Mouse (Mus musculus) forebrain, embryonic 16.5 days (tissue): Measurements from ENCODE around the gene Cap2. TPM values are rescaled to one million over a fixed set of nuclear protein-coding genes. Genes with fewer than 3 reads are reported as not detected.

Experiments
- ATAC-seq: fragments of 200-750 bp; cut with Nextera tagmentation; 2 replicates; pipeline ENCODE4 v1.8.0; 2017; ENCODE audit warnings: mild to moderate bottlenecking, moderate library complexity
- H3K27ac ChIP-seq: fragments of 300-500 bp; sonication (generic); 2 replicates; pipeline ENCODE4 v1.5.1; 2014; ENCODE audit warnings: low read length, control low read depth
- H3K27me3 ChIP-seq: fragments of 300-500 bp; sonication (generic); replicated peaks from 2 replicates; pipeline ENCODE4 v1.6.1; 2014; ENCODE audit warnings: low read length; ENCODE audit not compliant: control insufficient read depth, insufficient read depth
- H3K36me3 ChIP-seq: fragments of 300-500 bp; sonication (generic); 2 replicates; pipeline ENCODE4 v1.6.1; 2014; ENCODE audit not compliant: control insufficient read depth, insufficient read depth
- H3K4me1 ChIP-seq: fragments of 300-500 bp; sonication (generic); replicated peaks from 2 replicates; pipeline ENCODE4 v1.6.1; 2014; ENCODE audit warnings: low read length; ENCODE audit not compliant: control insufficient read depth, insufficient read depth
- H3K4me2 ChIP-seq: fragments of 300-500 bp; sonication (generic); 2 replicates; pipeline ENCODE4 v1.6.1; 2014; ENCODE audit warnings: mild to moderate bottlenecking, low read length, control low read depth
- H3K4me3 ChIP-seq: fragments of 300-500 bp; sonication (generic); replicated peaks from 2 replicates; pipeline ENCODE4 v1.5.1; 2014; ENCODE audit warnings: mild to moderate bottlenecking, low read length, control low read depth
- H3K9ac ChIP-seq: fragments of 300-500 bp; sonication (generic); replicated peaks from 2 replicates; pipeline ENCODE4 v1.6.1; 2014; ENCODE audit warnings: low read depth, low read length, control low read depth
- H3K9me3 ChIP-seq: fragments of 300-500 bp; sonication (generic); 2 replicates; pipeline ENCODE4 v1.6.1; 2016; ENCODE audit warnings: low read length; ENCODE audit not compliant: control insufficient read depth
- WGBS: fragments of 180-500 bp; shearing (Covaris S2); extraction: QIAGEN DNeasy Blood & Tissue Kit; methylation state at CpG from one replicate; pipeline ENCODE4 v1.1.7; 2014; 5-methylcytosine and 5-hydroxymethylcytosine counted together
- polyA plus RNA-seq: library from polyadenylated mRNA; unstranded; fragments of >200 nt; fragmentation: Nextera tagmentation; extraction: Ambion mirVana; gene quantifications from 2 replicates; pipeline ENCODE4 v1.2.1, GENCODE M21; 2015

Cap2 gene
- polyA plus RNA-seq, 1 experiment from 2014 or later = 15.6 TPM

GRCm38 (mm10) chr13:46542782-46543181 lies 41.1 kb downstream of the Cap2 start:
- peak overlapping the region; percentile 55 for H3K27ac ChIP-seq
- no peak overlapping the region for H3K4me3 ChIP-seq
- no peaks in the 10 kb centered on the region for H3K36me3 ChIP-seq
- no peaks in the 10 kb centered on the region for H3K27me3 ChIP-seq
- H3K4me2 ChIP-seq = no peak overlapping the region
- no peak overlapping the region for H3K9ac ChIP-seq
- peak; percentile 85 for ATAC-seq
- peaks cover 43% of the 10 kb centered on the region for H3K4me1 ChIP-seq
- 17% methylated on average over 7 of the region's 7 CpGs for WGBS
- H3K9me3 ChIP-seq = no peaks in the 10 kb centered on the region

DNA sequence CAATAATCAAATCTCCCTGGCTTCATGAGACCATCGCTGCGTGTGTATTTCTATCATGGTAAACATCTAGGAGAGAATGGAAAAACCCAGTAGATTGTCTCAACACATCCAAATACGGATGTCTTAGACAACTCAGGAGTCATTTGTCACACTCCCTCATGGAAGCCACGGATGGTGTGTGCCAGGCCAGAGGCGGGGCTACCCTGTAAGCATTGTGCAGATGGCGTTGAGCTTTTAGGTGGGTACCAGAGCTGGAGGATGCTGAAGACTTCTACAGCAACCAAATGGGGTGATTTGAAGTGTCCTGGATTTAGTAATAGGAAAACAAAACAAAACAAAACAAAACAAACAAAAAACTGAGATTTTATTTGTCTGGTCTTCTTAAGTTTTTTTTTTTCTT lies 43.0 kb downstream of the Cap2 start:
- Histone ChIP-seq H3K4me1 (peaks cover 58% of the 10 kb centered on the region), H3K4me3 (no peak overlapping the region), H3K9me3 (no peaks in the 10 kb centered on the region), H3K27me3 (no peaks in the 10 kb centered on the region), H3K27ac (peak overlapping the region; percentile 73), H3K4me2 (no peak overlapping the region), H3K36me3 (no peaks in the 10 kb centered on the region), H3K9ac (no peak overlapping the region)
- WGBS = 40% methylated on average over 6 of the region's 6 CpGs
- ATAC-seq = no peak

GRCm38 (mm10) chr13:46545081-46545480 lies 43.4 kb downstream of the Cap2 start:
- Histone ChIP-seq H3K4me3 (no peak overlapping the region), H3K27ac (peak overlapping the region; percentile 34), H3K4me1 (peaks cover 58% of the 10 kb centered on the region), H3K36me3 (no peaks in the 10 kb centered on the region), H3K27me3 (no peaks in the 10 kb centered on the region), H3K9me3 (no peaks in the 10 kb centered on the region), H3K4me2 (no peak overlapping the region), H3K9ac (no peak overlapping the region)
- under 1% methylated on average over 8 of the region's 9 CpGs for WGBS
- no peak for ATAC-seq

GRCm38 (mm10) chr13:46546846-46547245 lies 45.2 kb downstream of the Cap2 start:
- Histone ChIP-seq H3K9ac (no peak overlapping the region), H3K4me3 (no peak overlapping the region), H3K36me3 (no peaks in the 10 kb centered on the region), H3K4me2 (no peak overlapping the region), H3K27me3 (no peaks in the 10 kb centered on the region), H3K9me3 (no peaks in the 10 kb centered on the region), H3K4me1 (peaks cover 56% of the 10 kb centered on the region), H3K27ac (no peak overlapping the region)
- no peak for ATAC-seq
- 78% methylated on average over 4 of the region's 4 CpGs for WGBS

- 16% methylated on average over 1 of the region's 1 CpGs for WGBS
- no peaks in the 10 kb centered on the region for H3K36me3 ChIP-seq
- no peak overlapping the region for H3K27ac ChIP-seq
- no peak overlapping the region for H3K4me3 ChIP-seq
- no peak overlapping the region for H3K4me2 ChIP-seq
- no peaks in the 10 kb centered on the region for H3K27me3 ChIP-seq
- H3K9ac ChIP-seq = no peak overlapping the region
- no peaks in the 10 kb centered on the region for H3K9me3 ChIP-seq
- no peak for ATAC-seq
- peaks cover 56% of the 10 kb centered on the region for H3K4me1 ChIP-seq
Observed at GRCm38 (mm10) chr13:46547253-46547652, 45.6 kb downstream of the Cap2 start.

DNA sequence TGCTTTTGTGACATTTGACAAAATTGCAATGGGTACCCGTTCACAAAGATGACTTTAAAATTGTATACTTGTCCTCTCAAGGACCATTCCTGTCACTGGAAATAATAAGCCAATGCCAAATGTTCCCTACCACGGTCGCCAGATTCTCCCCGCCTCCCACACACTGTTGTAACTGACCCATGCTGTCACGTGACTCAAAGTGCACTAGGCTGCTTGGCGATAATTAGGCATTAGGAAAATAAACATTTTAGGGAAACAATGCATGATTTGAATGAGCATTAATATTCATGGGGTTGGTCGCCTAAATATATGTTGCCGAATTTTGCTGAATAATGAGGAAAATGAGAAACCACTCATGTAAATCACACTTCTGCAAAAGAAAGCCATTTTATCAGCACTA lies 46.5 kb downstream of the Cap2 start:
- WGBS = 14% methylated on average over 8 of the region's 8 CpGs
- Histone ChIP-seq H3K27me3 (no peaks in the 10 kb centered on the region), H3K9ac (no peak overlapping the region), H3K4me1 (peaks cover 51% of the 10 kb centered on the region), H3K4me3 (no peak overlapping the region), H3K4me2 (peak overlapping the region; percentile 26), H3K9me3 (no peaks in the 10 kb centered on the region), H3K27ac (peak overlapping the region; percentile 86), H3K36me3 (no peaks in the 10 kb centered on the region)
- ATAC-seq = peak; percentile 62

DNA sequence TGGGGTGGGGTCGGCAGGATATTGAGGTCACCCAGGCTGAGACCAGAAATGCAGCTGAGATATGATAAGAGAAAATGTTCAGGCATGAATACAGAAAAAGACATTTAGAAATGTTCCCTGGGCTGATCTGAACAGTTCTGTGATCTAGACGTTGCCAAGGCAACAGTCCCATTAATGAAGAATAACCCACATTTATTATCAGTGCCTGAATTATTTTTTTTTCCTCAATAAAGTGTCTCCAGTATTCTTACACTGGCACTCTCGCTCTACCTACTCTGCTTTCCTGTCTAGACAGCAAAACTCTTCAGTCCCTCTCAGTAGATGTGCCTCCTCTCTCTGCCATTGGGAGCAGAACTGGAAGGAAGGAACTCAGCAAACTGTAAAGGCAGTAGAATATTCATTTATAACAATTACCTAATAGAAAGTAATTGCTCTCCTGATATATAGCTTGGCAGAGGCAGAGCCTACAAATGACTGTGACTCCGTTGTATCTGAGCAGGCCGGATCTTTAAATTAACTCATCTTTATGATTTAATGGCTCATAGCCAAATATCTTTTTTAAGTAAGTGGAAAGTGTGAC lies 47.0 kb downstream of the Cap2 start:
- H3K27ac ChIP-seq = peak overlapping the region; percentile 86
- no peaks in the 10 kb centered on the region for H3K36me3 ChIP-seq
- peak overlapping the region; percentile 26 for H3K4me2 ChIP-seq
- WGBS = 43% methylated on average over 5 of the region's 5 CpGs
- H3K9me3 ChIP-seq = no peaks in the 10 kb centered on the region
- no peaks in the 10 kb centered on the region for H3K27me3 ChIP-seq
- H3K4me1 ChIP-seq = peaks cover 48% of the 10 kb centered on the region
- peak; percentile 56 for ATAC-seq
- H3K9ac ChIP-seq = no peak overlapping the region
- H3K4me3 ChIP-seq = no peak overlapping the region

DNA sequence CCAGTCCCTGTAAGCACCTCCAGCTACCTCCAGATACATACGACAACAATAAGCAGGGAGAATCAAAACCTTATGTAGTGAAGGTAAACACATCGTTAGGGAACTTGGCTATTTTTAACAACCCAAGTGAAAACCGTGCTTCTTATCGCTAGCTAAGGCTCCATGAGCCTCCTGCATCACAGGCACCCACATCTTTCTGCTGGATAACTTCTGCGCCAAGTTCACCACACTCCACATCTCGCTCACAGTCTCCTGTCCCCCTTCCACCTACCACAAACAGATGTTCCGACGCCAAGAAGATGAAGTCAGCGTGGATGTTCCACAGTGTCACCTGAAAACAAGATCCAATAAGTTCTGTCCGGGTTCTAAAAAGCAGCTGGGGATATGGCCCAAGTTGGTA lies 49.0 kb downstream of the Cap2 start:
- H3K4me1 ChIP-seq = peaks cover 40% of the 10 kb centered on the region
- H3K27me3 ChIP-seq = no peaks in the 10 kb centered on the region
- ATAC-seq = no peak
- H3K36me3 ChIP-seq = no peaks in the 10 kb centered on the region
- no peak overlapping the region for H3K9ac ChIP-seq
- 70% methylated on average over 10 of the region's 10 CpGs for WGBS
- no peak overlapping the region for H3K4me2 ChIP-seq
- no peaks in the 10 kb centered on the region for H3K9me3 ChIP-seq
- no peak overlapping the region for H3K27ac ChIP-seq
- H3K4me3 ChIP-seq = no peak overlapping the region

GRCm38 (mm10) chr13:46554736-46555135 lies 53.1 kb downstream of the Cap2 start:
- 0 out of 2 replicates have a peak overlapping the region, but pooled peaks have one; percentile 13 for H3K4me2 ChIP-seq
- H3K4me3 ChIP-seq = no peak overlapping the region
- H3K36me3 ChIP-seq = no peaks in the 10 kb centered on the region
- H3K27ac ChIP-seq = no peak overlapping the region
- no peaks in the 10 kb centered on the region for H3K9me3 ChIP-seq
- H3K4me1 ChIP-seq = peaks cover 9% of the 10 kb centered on the region
- 25% methylated on average over 9 of the region's 9 CpGs for WGBS
- peak; percentile 71 for ATAC-seq
- no peak overlapping the region for H3K9ac ChIP-seq
- H3K27me3 ChIP-seq = no peaks in the 10 kb centered on the region

GRCm38 (mm10) chr13:46565913-46566312 lies 64.3 kb downstream of the Cap2 start:
- no peak overlapping the region for H3K4me3 ChIP-seq
- ATAC-seq = no peak
- H3K27me3 ChIP-seq = no peaks in the 10 kb centered on the region
- no peak overlapping the region for H3K9ac ChIP-seq
- H3K4me2 ChIP-seq = no peak overlapping the region
- no peaks in the 10 kb centered on the region for H3K9me3 ChIP-seq
- H3K27ac ChIP-seq = no peak overlapping the region
- H3K4me1 ChIP-seq = peaks cover 4% of the 10 kb centered on the region
- no peaks in the 10 kb centered on the region for H3K36me3 ChIP-seq
- WGBS = 80% methylated on average over 5 of the region's 5 CpGs
